Mouse (Mus musculus) cerebellum, adult 9-10 months (tissue): ENCODE measurements around the gene Naip2.
"Not testable (repeated sequence)": the region's sequence is repeated elsewhere in the genome, so short reads cannot be mapped to it uniquely, and the experiment has no call there.

Experiments
- DNase-seq: peaks from one replicate; pipeline ENCODE4 v3.0.0; 2022

The Naip2 gene

DNA sequence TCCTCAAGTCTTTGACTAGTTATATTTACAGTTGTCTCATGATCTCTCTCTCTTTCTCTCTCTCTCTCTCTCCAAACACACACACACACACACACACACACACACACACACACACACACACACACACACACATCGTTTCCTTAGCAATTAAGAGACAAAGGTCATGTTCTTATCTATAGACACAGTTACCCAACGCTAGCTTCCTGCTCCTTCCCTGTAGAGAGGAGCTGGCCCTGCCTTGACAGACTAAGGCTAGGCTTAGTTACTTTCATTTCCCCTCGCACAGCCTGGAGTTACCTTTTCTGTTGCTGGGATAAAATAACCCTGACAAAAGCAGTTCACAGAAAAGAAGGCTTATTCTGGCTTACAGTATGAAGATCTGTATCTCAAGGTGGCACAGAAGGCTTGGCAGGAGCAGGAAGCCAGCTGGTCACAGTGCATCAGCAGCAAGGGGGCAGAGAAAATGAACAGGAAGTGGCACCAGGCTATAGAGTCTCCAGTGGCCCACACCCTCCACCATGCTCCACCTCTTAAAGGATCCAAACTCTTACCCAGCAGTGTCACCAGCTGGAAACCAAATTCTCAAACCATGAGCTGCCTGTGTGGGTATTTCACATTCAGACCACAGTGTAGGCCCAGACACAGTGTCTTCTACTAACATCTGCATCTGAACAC lies at the start of gene Naip2:
Naip2 (minus strand) TSS at position 434 of the 675 bp plus-strand sequence.
- not testable (repeated sequence) for DNase-seq

DNA sequence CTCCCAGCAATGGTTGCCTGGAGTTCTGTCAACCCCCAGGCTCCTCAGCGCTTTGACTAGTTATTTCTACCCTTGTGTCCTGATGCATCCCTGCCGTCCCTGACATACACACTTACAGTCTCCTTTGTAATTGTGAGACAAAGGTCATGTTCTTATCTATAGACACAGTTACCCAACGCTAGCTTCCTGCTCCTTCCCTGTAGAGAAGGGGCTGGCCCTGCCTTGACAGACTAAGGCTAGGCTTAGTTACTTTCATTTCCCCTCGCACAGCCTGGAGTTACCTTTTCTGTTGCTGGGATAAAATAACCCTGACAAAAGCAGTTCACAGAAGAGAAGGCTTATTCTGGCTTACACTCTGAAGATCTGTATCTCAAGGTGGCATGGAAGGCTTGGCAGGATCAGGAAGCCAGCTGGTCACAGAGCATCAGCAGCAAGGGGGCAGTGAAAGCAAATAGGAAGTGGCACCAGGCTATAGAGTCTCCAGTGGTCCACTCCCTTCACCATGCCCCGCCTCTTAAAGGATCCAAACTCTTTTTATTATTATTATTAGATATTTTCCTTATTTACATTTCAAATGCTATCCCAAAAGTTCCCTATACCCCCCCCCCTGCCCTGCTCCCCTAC lies 45.1 kb upstream of the Naip2 start:
- not testable (repeated sequence) for DNase-seq

DNA sequence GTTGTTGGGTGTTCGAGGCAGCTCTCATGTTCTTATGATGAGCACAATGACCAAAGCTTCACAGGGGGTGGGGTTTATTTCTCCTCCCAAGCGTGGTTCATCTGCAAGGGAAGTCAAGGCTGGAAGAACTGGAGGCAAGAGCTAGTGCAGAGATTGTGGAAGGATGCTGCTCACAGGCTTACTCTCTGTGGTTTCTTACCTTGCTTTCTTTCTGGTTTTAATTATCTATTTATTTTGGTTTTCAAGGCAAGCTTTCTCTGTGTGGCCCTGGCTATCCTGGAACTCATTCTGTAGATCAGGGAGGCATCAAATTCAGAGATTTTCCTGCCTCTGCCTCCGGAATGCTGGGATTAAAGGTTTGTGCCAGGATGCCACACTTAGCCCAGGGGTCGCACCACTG lies 44.3 kb upstream of the Naip2 start, which contains the start of gene Naip5:
Naip5 (minus strand) TSS at position 101 of the 400 bp plus-strand sequence.
- DNase-seq, result not testable (repeated sequence)

DNA sequence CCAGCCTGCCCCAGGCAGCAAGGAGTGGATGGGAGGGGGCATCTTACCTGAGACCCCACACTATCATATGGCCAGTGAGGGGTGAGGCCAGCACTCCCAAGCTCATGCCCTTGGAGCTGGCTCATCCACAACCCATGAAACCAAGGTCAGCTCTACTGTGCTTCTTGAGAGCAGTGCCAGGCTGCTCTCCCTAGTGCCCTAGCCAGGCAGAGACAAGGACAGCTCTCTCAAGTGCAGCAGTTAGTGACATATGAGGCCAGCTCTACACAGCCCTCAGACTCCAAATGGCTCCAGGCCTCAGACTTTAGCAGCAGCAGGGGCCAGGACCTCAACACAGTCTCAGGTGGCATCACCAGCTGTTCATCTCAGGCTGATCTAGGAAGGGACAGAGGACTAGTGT lies 41.8 kb upstream of the Naip2 start:
- no peak for DNase-seq

DNA sequence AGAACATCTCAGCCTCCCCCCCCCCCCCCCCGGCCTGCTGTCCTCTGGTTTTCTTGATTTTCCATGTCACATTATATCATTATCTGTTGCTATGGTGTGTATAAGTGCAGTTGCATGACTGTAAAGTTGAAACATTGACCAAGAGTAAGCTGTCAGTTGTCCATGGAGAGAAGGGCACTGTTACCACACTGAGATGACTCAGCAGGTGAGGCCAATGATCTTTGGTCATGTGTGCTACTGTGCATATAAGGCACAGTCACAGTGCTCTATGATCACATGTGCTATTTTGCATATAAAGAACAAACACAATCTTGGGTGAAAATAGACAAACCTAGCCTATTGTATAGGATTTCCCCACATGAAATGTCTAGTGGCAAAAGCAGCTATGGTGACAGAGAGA lies 11.8 kb upstream of the Naip2 start:
- not testable (repeated sequence) for DNase-seq

DNA sequence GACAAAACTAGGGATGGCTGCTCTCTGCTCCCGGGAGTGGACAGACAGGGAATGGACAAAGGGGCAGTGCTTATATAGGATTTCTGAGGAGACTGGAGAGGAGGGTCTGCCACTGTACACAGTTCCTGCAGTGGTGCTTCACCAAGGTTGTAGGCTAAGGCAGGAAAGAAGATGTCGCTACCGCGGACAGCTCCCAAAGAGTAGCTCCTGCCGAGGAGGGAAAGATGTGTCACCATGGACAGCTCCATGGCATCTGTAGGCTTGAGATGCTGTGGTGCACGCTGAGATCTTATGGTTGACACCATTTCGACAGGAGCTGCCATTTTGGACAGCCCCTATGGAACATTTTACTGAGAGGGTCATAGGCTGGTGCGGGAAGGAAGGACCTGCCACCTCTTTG lies 8.6 kb upstream of the Naip2 start:
- DNase-seq, result no peak

DNA sequence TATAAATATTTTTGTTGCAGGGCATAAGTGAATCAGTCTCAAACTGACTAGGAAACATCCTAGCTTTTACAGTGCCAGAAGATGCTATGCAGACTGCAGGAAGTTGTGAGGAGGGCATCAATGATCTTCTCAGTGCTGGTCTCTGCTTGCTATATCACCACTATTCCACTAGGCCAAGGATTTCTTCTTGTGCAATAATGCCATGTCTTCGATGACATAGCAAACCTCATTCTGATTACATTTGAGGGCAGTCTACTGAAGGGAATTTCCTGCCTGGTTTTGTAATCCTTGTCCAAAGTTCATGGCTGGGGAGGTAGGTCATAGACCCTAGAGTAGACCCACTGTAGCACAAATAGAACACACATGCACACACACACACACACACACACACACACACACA lies 1.4 kb upstream of the Naip2 start:
- no peak for DNase-seq

DNA sequence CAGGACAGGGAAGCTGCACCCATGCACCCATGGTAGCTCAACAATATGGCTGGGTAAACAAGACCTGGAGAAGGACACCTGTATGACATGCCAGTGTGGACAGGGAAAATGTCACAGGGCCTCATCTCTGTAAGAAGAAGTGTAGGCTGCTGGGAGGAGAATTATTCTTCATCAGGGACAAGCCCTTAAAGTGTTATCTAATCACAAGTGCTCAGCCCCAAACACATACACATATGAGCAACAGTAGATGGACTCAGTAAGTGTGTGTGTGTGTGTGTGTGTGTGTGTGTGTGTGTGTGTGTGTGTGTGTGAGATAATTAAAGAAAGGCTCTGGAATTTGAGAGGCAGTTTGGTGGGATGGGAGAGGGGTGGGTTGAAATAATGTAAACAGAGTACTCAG lies 1.1 kb downstream of the Naip2 start:
- DNase-seq, result no peak

DNA sequence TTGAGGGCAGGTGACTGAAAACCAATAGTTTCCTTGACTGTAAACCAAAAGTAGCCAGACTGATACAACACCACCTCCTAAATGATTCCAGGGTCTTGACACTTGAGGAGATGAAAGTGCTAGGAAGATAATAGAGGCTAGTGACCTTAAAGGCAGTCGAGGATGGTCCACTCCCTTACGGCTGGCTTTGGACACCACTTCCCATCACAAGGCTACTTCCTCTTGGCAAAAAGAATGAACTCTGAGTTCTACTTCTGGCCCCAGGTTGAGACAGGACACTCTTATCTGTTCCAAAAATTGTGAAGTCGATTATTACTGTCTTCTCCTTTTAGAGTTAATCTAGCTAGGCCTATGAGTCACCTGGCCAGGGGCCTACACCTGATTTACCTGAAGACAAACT lies 6.5 kb downstream of the Naip2 start:
- no peak for DNase-seq

DNA sequence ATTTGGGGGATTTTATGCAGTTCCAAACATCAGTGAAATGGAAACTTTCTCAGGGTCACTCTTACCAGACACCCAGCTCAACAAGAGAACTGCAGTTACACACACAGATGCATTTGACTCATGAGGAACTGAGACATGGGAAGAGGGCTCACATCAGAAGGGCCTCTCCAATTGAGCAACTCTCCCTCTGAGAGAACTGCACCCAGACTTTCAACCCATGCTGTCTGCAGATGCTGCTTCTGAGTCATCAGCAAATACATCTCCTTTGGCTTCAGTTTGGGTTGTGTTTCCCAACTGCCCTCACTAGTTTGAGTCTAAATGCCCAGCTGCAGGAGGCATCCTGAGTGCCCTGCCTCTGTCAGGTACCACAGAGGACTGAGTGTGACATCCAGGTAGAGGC lies 18.8 kb downstream of the Naip2 start:
- not testable (repeated sequence) for DNase-seq

DNA sequence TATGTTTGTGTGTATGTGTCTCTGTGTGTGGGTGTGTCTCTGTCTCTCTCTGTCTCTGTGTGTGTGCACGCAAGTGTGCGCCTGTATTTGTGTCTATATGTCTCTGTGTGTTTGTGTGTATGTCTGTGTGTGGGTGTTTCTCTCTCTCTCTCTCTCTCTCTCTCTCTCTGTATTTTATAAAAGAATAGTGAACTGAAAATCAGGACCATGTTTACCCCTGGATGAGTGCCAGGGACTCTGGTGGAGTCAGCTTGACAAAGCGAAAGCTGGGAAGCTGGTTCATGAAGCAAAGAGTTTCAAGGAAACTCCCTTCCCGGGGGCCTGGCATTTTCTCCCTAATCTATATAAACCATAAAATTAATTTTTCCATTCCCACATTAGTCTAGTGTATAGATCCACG lies 27.5 kb downstream of the Naip2 start:
- DNase-seq, result not testable (repeated sequence)

DNA sequence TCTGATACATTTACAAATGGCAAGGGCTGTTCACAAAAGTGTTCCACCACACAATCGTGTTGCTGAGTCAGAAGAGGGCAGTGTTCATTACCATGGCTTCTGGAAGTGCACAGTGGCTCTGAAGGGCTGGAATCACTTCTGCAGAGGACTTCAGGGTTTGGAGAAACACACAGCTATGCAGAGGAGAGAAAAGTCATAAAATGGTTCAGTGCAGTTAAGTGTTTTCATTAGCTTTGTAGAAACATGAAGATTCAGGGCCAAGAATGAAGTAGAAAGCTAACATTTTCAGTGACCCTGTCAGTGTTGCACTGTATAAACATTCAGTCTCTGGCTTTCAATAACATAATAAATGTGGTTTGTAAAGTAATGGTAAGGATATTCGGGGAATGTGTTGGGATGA lies 35.5 kb downstream of the Naip2 start:
- DNase-seq, result not testable (repeated sequence)

DNA sequence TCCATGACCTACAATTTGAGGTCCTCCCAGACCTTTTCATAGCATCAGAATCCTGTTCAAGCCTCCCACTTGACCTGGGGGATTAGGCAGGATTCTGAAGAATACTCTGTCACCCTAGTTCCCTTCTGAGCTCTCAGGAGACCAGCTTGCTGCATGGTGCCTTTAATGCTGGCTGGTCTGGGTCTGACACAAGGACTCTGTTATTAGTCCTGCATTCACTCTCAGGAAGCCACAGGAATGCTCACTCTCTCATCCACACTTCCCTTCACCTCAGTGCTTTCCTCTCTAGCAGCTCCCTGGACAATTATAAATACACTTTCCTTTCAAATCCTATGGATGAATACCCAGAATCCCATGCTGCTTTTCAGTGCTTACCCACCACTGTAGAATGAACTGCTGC lies 39.4 kb downstream of the Naip2 start:
- DNase-seq, result not testable (repeated sequence)

DNA sequence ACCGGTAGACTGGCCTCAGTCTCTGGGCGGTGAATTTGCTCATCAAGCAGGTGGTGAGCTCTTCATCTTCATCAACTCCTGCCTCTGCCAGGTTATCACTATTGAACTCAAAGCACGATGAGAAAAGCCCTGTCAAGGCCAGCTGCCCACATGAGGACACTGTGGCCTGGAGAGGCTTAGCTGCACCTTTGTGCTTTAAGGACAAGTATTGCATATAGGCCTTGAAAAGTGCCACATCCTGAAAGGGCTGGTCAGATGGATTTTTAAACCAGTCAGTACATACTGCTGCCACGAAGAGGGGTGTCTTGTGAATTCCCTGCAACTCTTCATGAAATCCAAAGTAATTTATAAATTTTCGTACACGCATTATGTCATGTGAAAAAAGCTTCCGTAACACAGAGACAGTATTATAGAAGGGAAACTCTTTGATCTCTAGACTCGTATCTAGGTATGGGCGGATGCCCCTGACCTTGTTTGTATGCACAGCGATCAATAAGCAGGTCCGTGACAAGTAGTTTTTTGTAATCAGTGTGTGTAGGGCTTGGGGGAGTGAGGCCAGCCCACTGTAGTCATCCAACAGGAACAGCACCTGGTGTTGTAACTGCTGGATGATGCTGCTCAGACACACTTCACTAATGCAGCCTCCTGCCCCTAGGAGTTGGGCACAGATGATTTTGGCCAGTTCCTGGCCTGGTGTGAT lies 40.6 kb downstream of the Naip2 start:
- not testable (repeated sequence) for DNase-seq

DNA sequence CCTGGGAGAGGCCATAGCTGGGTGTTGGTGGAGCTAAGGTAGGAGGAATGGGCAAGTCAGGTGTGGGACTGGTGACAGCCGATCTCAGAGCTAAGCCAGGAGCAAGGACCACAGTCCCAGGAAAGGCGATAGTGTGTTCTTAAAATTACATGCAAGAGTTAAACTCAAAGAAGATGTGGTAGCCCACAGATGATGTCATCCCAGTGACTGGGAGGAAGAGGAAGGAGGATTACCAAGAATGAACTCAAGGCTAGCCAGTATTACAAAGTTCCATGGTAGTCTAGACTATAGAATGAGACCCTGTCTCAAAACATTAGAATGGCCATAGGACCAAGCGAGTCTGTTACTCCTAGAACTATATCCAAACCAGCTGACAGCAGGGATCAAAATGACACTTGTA lies 45.3 kb downstream of the Naip2 start:
- no peak for DNase-seq

DNA sequence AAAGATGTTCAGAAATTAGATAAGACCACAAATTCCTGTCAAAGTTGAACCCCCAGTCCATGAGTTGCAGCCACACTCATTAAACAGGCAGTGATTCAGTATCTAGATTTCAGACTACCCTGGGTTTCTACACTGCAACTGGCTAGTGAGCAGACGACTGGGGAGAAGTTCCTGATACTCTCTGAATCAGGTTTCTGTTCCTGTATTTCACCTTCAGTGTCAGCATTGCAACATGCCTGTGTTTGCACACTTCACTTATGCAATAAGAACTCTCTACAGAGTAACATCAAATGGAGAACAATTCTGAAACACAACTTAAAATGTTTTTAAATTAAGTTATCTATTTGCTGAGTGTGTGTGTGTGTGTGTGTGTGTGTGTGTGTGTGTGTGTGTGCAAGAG lies 49.2 kb downstream of the Naip2 start:
- DNase-seq, result no peak

DNA sequence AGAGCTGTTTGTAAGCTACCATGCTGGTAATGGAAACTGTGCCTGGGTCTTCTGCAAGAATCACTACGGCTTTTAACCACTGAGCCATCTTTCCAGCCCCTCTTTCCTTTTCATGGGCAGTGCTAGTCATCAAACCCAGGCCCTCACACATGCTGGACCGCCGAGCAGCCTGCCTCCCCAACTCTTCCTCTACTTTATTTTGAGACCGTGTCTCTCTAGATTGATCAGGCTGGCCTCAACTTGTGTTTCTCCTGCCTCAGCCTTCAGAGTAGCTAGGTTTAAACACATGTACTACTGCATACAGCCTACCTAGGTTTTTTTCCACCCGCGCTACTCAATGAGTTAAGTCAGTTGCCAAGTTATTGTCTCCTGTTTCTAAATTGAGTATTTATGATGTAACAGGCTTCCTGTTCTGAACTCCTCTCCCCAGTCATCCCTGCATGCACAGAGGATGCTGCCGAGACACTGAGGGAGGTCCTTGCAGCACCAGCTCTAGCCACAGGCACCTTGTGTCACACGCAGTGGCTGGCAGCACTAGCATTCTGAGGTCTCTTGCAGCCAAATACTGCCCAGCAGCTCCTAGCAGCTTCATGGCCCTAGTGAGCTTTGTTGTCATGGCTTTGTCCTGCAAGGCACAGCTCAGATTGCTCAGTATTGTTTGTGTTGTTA lies 60.1 kb downstream of the Naip2 start:
- no peak for DNase-seq

DNA sequence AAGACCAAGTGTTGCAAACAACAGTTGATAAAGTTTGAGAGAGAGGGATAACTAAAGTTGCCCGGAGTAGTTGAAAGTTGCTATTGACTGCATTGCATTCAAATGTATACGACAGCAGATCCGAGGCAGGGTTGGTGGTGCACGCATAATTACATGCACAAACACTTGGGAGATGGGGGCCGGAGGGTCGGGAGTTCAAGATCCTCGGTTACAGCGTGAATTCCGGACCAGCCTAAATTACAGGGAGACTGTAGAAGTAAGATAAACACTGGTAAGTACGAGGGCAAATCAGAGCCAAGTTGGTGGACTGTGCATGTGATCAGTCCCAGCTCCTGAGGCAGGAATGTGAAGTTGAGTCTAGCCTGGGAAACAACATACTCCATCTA lies 76.6 kb downstream of the Naip2 start:
- DNase-seq, result no peak

DNA sequence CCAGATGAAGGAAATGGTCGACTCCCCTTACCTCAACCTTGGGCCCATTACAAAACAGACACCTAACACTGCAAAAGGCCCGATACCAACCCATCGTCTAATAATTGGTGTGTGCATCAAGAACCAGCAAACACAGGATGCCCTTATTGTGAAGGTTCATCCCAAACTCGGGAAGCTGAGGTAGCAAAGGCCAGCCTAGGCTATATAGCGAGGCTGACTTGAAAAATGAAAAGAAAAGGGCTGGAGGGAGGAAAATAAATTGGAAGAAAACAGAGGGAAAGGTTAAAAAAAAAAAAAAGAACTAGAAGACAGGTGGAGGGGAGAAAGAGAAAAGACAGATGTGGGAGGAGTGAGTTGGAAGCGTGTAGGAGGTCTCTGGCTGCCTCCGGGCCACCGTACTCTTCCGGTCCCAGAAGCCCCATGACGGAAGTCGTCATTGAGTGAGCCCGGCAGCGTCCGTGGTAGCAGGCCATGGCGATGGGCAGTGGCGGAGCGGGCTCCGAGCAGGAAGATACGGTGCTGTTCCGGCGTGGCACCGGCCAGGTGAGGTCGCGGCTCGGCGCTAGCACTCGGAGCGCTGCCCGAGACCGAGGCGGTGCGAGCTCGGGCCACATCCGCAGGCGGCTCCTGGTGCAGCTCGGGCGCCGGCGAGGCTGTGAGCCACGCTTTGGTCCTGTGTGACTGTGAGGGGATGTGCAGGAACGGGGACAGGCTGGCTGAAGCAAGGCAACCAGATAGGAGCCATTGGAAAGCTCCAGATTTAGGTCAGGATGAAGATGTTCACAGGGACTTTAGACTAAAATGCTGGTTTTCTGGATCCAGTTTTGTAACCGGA lies 77.3 kb downstream of the Naip2 start, which contains the start of gene Smn1:
Smn1 (plus strand) TSS at position 430 of the 835 bp plus-strand sequence.
- peak; percentile 94 for DNase-seq

DNA sequence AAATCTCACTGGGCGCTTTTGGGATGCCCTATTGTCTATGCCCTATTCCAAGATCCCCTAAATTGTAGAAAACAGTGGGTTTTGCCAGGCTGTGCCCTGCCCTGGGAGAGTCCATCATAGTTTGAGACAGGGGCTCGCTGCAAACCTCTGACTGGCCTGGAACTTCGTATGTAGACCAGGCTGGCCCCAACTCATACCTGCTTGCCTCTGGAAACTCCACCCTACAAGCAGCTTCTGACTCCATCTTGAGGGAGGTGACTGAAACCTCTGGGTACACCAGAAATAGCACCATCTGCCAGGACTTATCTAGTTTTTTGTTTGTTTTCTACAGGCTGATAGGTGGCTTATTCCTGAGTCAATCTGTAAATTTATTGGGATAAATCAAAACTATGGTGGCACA lies 77.9 kb downstream of the Naip2 start:
- no peak for DNase-seq

DNA sequence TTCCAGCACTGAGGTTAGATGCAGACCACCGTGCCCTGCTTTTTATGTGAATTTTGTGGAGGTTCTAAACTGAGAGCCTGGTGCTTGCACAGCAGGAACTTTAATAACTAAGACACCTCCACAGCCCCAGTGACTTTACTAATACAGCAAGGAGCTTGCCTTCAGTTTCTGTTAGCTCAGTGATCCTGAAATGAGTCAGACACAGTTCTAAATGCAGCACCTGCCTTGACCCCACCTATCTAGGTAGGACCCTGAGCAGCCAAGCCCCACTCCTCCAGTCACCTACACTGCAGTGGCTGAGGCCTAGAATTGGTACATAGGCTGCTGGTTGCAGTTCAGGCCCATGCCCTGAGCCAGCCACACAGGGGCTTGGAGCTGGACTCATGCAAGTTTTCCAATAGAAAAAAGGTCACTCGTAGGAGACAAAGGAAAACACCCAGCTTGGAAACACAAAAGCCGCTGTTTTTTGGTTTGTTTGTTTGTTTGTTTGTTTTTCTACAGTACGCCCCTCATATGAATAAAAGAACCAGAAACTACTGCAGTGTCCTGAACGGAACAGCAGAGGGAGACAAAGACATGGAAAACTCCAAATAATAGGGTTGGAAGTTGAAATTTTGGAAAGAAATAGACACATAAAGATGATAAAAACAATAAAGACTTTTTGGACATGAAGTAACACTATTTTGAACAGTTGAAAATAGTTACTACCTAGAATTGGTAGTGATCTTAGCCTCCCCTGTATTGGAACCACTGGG lies 89.5 kb downstream of the Naip2 start:
- DNase-seq, result no peak
